Mouse (Mus musculus): ENCODE measurements around the gene Tbc1d13.
"Not testable (repeated sequence)": the region's sequence is repeated elsewhere in the genome, so short reads cannot be mapped to it uniquely, and the experiment has no call there.

Gene Tbc1d13

DNA sequence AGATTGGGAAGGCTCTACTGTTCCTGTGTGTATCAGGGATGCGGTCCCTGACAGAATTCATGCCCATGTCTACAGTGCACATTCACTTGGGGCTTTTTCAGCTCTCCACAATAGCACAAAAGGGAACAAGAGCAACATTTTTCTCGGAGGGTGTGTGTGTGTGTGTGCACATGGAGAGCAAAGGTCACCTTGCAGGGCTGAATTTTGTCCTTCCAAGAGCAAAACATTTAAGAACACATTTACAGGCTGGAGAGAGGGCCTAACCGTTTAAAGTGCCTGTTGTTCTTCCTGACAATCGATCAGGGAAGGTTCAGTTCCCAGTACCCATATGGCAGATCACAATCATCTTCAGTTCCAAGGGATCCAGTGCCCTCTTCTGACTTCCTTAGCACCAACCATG is 3.4 kb upstream of the Tbc1d13 start:
- DNase-seq (ENCODE audit: low spot score) = no peak

DNA sequence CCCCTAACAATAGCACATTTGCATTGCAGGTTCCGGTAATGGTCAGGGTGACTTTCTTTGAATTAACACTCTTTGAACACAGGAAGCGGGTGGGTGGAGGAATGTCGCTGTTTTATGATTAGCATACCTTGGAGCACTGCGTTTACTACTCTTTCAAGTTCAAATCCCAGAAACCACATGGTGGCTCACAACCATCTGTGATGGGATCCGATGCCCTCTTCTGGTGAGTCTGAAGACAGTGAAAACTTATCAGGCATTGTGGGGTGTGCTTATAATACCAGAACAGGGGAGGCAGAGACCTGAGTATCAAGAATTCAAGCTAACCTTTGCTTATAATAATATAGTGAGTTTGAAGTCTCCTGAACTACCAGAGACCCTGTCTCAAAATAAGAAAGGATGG is 2.3 kb upstream of the Tbc1d13 start:
- DNase-seq (ENCODE audit: low spot score) = not testable (repeated sequence)

DNA sequence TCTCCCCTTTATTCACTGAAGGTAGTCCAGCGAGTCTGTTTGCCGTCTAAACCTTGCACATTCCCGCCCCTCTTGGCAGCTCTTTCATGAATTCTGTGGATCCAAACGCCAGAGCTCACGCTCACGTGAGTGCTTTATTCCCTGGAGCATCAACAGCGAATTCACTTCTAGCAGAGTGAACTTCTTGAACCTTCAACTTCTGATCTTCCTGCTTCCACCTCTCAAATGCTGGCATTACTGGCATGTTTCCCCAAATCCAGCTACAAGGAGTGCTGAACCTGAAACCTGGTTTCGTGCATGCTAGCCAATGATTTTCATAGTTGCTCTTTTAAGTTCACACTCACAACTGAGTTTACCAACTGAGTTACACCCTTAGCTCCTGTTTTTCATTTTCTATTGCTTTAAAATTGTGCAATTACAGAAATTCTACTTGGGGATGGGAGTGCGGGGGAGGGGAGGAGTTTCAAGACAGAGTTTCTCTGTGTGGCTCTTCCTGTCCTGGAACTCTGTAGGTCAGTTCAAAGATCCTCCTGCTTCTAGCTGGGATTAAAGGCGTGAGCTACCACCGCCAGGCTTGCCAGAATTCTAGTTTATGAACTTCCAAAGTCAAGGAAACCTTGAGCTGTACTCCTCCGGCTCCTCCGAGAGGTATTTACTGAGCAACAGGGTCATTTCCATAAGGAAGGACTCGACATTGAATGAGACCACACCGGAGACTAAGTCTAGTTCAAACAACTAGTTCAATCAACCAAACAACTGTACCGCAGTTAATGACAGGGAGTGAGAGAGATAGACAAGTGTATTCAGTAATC is 539 bp upstream of the Tbc1d13 start:
- DNase-seq (ENCODE audit: low spot score) = no peak

DNA sequence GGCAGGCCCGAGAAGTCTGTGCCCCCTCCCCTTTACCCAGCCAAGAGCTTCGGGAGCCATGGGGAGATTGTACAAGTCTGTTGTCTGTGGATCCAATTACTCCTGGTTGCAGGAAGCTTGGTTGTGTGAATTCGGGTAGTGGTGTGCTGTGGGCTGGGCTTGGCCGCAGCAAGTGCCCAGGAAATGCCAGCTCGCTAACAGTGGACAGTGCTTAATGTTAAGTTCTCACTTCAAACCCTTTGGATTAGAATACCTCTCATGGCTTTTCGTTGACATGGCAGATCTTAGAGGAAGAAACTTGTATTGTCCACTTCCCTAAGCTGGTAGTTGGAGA is 799 bp downstream of the Tbc1d13 start:
- no peak for DNase-seq (ENCODE audit: low spot score)

DNA sequence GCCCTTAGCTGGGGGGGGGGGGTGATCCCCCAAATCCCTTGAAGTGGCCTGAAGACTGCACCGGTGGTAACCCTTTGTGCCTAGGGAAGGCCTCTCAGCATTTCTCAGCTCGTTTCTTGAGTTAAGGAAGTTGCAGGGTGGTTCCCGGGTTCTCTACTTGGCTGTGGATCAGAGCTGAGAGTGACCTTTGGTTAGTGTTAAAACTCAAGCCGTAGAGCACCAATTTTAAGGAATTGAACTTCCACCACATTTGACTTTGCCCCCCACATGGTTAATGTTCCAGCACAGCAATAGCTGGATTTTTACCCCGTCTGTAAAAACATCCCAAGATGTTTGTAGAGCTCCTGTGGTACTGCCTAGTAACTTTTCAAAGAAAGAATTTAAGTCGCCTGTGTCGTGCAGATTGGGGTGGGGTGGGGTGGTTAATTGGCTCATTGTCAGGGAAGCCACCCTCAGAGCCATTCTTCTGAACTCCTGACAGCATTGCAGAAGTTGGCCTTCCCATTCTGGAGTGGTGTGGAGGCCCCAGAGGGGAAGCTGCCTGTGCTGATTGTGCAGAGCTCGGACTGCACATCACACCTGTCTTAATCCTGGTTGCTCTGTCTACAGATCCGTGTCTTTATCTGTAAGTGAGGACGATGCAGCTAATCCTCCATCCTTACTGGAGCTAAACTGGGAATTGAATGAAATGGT is 1.5 kb downstream of the Tbc1d13 start:
- DNase-seq (ENCODE audit: low spot score) = no peak

DNA sequence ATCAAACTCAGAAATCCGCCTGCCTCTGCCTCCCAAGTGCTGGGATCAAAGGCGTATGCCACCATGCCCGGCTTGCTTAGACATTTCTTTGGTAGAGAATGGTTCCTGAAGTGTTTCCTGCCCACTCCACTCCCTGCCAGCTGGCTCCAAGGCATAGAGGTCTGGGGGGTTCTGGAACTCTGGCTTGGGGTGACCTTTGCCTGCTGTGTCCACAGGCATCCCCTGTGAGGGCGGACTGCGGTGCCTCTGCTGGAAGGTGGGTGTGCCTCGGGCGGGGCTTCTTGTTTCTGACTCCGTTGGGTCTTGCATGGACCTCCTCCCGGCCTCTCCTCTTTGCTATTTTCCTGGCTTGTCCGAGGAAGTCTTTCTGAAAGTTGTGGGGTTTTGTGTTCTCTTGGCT is 2.9 kb downstream of the Tbc1d13 start:
- no peak for DNase-seq (ENCODE audit: low spot score)

DNA sequence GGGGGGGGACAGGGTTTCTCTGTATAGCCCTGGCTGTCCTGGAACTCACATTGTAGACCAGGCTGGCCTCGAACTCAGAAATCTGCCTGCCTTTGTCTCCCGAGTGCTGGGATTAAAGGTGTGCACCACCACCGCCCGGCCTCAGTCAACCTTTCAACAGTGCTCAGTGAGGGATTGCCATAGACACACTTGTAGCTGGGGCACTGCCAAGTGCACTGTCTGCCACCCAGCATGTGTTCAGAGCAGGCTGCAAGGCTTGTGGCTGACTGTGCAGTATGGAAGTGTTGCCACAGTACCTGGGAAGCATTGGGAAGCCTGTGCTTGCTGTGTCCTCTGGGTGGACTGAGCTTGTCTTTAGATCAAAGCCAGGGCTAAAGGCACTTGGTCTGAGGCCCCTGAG is 6.5 kb downstream of the Tbc1d13 start:
- DNase-seq (ENCODE audit: low spot score) = not testable (repeated sequence)

DNA sequence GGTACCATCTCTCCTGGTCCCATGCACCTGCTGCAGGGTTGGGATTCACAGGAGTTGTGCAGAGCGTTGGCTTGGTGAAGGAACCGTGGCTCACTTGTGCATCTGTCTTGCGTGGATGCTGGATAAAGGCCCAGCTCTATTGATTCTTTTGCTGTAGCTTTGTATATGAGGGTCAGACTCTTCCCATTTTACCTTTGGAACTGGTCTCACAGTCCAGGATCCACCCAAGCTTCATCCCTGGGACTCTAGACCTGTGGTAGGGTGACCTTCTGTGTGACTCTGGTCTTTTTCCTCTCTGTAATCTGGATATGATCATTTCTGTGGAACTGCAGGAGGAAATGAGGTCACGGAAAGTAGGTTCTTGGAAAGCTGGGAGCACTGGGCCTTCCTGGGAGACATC is 10.9 kb downstream of the Tbc1d13 start:
- no peak for DNase-seq (ENCODE audit: low spot score)

DNA sequence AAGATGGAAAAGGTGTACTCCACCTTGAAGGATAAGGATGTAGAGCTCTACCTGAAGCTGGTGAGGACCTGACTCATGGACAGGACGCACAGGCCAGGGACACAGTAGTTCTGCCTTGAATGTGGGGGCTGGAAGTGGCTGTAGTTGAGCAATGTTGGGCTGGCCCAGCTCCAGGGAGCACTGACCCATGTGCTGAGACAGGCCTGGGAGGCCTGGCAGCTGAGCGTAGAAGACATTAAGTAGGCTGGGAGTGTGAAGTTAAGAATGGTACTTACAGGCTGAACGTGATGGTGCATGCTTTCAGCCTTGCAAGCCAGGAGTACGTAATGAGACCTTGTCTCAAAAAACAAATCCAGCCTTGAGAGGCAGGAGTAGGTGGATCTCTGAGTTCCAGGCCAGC is 13.9 kb downstream of the Tbc1d13 start:
- DNase-seq (ENCODE audit: low spot score) = no peak

DNA sequence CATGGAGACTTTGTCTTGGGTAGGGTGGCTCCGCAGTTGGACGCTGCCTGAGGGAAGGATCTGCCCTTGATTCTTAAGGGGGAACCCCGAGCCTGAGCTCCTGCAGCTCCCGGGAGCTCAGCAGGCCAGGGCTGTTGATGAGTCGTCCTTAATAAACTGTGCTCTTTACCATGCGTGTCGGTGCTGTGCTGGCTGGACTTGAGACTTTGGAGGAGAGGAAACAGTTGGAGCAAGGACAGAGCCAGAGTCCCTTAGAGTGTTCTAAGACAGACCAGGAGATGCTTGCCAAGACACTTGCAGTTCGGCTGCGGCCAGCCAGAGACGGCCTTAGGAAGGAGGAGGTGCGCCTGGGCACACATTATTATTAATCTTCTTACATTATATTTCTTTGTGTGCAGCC is 18.3 kb downstream of the Tbc1d13 start:
- DNase-seq (ENCODE audit: low spot score) = no peak

DNA sequence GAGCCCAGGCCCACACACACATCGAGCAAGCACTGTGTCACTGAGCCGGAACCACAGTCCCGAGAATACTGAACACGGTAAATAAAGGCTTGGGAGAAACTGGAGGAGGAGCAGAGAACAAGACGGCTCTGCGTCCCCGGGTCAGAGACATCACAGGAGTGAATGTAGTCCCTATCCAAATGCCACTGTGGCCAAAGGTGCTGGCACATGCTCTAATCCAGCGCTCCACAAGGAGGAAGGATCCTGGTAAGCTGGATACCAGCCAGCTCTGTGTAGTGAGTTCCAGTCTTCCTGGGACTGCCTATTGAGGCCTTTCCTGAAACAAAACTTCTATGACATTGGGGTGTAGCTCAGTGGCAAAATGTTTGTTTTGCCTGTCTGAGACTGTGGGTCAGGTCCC is 19.1 kb downstream of the Tbc1d13 start:
- no peak for DNase-seq (ENCODE audit: low spot score)

DNA sequence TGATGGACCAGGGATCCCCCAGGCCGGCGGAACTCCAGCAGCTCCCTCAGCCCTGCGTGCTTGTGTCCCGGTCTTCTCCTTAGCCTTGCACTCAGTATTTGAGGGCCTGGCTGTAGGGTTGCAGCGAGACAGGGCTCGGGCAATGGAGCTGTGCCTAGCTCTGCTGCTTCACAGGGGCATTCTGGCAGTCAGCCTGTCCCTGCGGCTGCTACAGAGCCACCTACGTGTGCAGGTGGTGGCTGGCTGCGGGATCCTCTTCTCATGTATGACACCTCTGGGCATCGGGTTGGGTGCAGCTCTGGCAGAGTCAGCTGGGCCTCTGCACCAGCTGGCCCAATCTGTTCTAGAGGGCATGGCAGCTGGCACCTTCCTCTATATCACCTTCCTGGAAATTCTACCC is 26.3 kb downstream of the Tbc1d13 start:
- DNase-seq (ENCODE audit: low spot score) = not testable (repeated sequence)

DNA sequence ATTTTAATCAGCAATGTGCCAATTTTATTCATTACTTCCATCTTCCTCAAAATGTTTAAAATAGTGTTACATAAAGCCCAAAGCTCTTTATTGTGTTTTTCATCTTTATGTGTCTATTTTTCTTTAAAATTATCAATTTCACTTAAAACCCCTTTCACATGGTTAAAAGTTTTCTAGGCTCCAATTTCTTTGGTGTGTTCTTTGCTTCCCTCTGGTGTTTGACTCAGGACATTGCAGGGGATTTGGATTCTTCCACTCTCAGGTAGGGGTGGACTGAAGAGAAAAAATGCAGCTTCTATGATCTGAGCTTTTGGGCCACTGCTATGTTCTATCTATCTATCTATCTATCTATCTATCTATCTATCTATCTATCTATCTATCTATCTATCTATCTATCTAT is 28.3 kb downstream of the Tbc1d13 start:
- no peak for DNase-seq (ENCODE audit: low spot score)

DNA sequence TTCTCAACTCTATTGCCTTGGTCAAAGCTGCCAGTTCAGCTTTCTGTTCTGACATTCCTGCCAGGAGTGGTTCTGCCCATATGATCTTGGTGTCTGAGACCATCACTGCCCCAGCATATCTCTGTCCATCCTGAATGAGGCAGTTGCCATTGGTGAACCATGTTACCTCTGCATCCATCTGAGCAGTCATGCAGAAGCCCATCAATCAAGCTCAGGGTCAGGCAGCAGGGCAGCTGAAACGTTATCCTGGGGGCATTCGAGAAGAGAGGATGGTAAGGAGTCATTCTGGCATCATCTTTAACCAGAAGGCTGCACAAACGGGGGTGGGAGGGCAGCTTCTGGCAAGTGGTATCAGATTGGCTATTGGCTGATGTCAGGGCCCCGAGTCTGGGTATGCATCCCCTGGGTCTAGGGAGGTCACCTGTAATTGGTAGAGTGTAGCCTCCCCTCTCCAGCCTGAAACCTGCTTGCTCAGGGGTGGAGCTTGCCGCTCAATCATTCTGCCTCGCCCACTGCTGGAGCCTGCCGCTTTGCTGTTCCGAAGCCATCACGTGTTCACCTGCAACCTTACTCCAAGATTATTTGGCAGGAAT is 30.9 kb downstream of the Tbc1d13 start:
- no peak for DNase-seq (ENCODE audit: low spot score)

DNA sequence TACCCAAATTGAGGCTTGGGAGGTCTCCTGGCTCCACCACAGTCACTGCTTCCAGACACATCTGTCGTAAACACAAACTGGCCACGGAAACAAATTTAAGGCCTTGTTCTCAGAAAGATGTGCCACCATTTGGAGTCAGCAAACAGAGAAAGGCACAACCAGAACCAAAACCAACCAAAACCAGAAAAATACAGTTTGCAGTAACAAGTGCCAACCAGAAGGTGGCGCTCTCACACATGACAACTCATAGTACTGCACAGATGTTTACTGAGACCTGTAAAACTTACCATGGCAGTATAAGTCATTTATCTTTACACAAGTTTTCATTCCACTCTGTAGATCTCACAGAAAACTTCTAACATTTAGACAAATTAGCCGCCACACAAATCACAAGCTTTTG is 33.1 kb downstream of the Tbc1d13 start:
- DNase-seq (ENCODE audit: low spot score) = no peak

DNA sequence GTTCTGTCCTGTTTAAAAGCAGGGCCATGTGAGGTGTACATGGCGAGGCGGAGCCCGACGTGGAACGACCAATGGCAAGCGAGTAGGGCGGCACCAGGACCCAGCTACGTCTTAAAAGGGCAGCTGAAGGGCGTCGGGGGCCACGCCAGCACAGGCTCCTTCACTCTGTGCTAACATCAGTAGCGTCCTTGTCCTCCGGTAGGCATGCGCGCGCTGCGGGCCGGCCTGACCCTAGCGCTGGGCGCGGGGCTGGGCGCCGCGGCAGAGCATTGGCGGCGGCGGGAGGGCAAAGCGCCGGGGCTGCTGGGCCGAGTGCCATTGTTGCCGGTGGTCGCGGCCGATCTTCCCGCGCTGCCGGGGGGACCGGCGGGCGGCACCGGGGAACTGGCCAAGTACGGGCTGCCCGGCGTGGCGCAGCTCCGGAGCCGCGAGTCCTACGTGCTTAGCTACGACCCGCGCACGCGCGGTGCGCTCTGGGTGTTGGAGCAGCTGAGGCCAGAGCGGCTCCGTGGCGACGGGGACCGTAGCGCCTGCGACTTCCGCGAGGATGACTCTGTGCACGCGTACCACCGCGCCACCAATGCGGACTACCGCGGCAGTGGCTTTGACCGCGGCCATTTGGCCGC is 37.9 kb downstream of the Tbc1d13 start, which contains the start of gene Endog:
Gene Endog, plus strand, starts transcription at position 123 of the 626 bp plus-strand sequence.
- peak; percentile 40 for DNase-seq (ENCODE audit: low spot score)

DNA sequence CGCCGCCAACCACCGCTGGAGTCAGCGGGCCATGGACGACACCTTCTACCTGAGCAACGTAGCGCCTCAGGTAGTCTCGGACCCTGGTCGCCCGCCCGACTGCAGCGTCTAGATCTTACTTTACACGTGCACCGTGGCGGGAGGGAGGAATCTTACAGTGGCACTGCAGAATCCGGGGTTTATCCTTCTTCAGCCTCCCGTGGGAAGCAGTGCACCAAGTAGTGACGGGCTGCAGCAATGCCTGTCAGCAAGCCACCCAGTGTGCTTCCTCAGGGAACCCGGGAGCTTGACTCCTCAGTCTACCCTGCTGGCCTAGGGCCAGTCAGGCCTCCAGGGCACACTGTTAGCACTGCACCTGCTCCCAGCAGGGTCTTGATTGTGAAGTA is 38.4 kb downstream of the Tbc1d13 start:
- DNase-seq (ENCODE audit: low spot score) = no peak

DNA sequence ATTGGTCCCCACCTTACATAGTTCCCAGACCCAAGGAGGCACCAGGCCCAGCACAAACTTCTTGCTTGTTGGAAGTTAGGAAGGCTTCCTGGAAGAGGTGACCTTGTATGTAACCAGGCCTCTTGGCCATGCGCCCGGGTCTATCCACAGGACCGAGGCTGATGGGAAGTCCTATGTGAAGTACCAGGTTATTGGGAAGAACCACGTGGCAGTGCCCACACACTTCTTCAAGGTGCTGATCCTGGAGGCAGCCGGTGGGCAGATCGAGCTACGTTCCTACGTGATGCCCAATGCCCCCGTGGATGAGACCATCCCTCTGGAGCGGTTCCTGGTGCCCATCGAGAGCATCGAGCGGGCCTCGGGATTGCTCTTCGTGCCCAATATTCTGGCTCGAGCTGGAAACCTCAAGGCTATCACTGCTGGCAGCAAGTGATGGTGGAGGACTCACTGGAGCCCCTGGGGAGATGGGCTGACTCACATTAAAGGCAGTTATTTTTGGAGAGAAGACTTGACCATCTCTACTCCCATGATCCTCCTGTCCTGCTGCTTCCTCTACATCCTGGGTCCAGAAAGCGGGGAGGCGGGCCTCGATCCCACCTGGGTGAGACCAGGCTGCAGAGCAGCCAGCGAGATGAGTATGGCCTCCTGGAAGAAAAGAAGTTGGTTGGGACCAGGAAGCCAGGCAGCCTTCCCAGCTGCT is 40.1 kb downstream of the Tbc1d13 start:
- DNase-seq (ENCODE audit: low spot score) = no peak

DNA sequence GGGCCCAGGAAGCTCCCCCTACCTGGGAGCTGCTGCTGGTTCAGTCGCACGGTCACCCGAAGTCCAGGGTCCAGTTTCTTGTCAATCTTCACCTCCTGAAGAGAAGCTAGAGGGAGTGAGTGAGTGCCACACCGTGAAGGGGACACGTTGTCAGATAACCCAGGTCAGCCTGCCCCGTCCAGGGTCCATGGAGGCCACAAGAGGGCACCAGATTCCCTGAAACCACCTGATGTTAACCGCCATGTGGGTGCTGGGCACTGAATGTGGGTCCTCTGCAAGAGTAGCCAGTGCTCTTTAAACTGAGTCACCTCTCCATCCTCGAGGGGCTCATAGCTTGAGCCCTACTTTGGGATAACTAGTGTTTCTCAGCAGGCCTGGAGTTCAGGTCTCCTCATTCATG is 42.4 kb downstream of the Tbc1d13 start:
- no peak for DNase-seq (ENCODE audit: low spot score)

DNA sequence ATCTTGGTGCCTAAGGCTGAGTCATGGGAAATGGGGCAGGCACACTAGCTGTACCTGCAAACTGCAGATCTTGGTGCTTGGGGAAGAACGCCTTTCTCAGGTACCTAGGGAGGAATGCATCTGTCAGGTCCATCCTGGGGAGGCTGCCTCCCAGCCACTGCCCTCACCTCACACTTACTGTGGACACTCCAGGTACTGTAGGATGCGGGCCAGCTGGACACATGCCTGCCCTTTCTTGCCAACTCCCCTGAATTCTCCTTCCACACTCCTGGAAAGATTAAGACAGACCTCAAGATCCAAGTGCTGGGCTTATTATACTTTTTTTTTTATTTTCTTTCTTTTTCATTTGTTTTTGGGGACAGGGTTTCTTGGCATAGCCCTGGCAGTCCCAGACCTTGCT is 43.0 kb downstream of the Tbc1d13 start:
- DNase-seq (ENCODE audit: low spot score) = no peak

DNA sequence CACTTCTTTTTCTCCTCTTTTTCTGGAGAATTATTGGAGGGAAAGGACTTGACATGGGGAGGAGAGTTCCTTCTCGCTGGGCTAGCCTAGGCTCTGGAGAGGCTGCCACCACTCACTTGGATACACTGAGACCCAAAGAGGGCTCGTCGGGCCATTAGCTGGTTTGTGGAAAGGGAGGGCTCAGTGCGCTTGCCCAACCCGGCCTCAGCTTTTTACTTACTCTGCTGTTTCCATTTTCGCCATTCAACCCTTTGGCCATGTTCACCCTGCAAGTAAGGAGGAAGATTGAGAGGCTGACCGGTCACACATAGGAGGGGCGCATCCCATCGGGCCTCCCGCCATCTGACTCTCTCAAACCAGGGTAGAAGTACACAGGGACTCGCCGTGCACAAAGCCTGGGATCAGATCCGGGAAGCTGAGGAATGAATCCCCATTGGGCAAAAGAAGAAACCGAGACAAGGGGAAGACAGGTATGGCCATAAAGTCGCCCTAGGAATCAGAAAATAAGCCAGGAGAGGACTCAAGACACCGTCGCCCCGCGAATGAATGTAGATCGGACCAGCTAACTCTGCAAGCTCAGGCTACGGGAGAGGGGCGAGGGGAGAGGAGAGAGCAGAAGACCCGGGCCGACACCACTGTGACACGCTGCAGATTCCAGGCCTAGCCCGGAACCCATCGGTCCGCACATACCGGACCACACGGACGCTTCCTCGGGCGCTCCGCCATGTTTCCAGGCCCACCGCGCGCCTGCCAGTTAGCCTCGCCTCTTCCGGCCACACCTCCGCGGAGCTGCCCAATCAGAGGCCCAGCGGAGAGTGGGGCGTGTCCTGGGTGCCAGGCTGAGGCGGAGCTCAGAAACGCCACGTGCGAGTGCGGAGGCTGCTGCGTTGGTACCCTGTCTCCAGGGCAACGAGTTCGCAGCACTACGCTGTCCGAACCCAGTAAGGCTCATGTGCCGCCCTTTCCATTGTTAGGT is 44.4 kb downstream of the Tbc1d13 start, which contains the start of gene Spout1:
Gene Spout1, minus strand, starts transcription at position 760 of the 976 bp plus-strand sequence.
- peak; percentile 91 for DNase-seq (ENCODE audit: low spot score)
